19 mouse cellular contexts compared by ENCODE assay signal in genomic region chr8:72812690-72813089, GRCm38 (mm10). TPM values are rescaled to one million over a fixed set of nuclear protein-coding genes. Genes with fewer than 3 reads are reported as not detected.
A peak's percentile ranks its signal among the peaks of the same experiment; 100 is the strongest.
DNase-seq lines count a peak whose midpoint lies in the region; ATAC-seq and TF ChIP-seq lines count a peak whose summit lies in the region.
"Had no signal": no experiment of that assay in that cellular context is flagged by ENCODE, and none has a peak within 500 bp of the region (broad histone marks: within the 10 kb centered on the region; RNA-seq: fewer than 3 reads in every experiment).

No protein-coding gene starts in this region.

- H3K27ac ChIP-seq in intestine, postnatal 0 days (ENCODE audit: low read depth, low read length) = no peak overlapping the region
- H3K27ac ChIP-seq in intestine, embryonic 15.5 days = no peak overlapping the region
- H3K27ac ChIP-seq in midbrain, embryonic 14.5 days (replicated peaks; ENCODE audit: low read depth, low read length) = no peak overlapping the region
- no peak overlapping the region for H3K27ac ChIP-seq in midbrain, embryonic 11.5 days (ENCODE audit: low read depth, low read length)
- no peak overlapping the region for H3K27ac ChIP-seq in stomach, postnatal 0 days (replicated peaks)
- H3K27ac ChIP-seq: heart, embryonic 13.5 days; liver, embryonic 15.5 days; neural tube, embryonic 12.5 days had no signal

- no peak overlapping the region for H3K4me3 ChIP-seq in intestine, postnatal 0 days (ENCODE audit: low read depth, low read length)
- no peak overlapping the region for H3K4me3 ChIP-seq in intestine, embryonic 15.5 days (replicated peaks)
- H3K4me3 ChIP-seq in midbrain, embryonic 14.5 days (replicated peaks; ENCODE audit: low read depth, low read length) = no peak overlapping the region
- H3K4me3 ChIP-seq in midbrain, embryonic 11.5 days (ENCODE audit: low read depth, low read length) = no peak overlapping the region
- H3K4me3 ChIP-seq in stomach, postnatal 0 days (ENCODE audit: low read depth, low read length) = no peak overlapping the region
- H3K4me3 ChIP-seq: heart, embryonic 13.5 days; liver, embryonic 15.5 days; neural tube, embryonic 12.5 days had no signal

- ATAC-seq in intestine, postnatal 0 days = no peak
- ATAC-seq in intestine, embryonic 15.5 days = no peak
- no peak for ATAC-seq in midbrain, embryonic 14.5 days (ENCODE audit: low FRiP score, low TSS enrichment)
- ATAC-seq in midbrain, embryonic 11.5 days (ENCODE audit: low FRiP score) = no peak
- ATAC-seq in stomach, postnatal 0 days (ENCODE audit: low FRiP score, low TSS enrichment) = no peak
- ATAC-seq: hindbrain, embryonic 16.5 days; midbrain, embryonic 16.5 days had no signal

- no peak overlapping the region for H3K9ac ChIP-seq in intestine, postnatal 0 days (ENCODE audit: low read depth, low read length)
- H3K9ac ChIP-seq in intestine, embryonic 15.5 days = no peak overlapping the region
- no peak overlapping the region for H3K9ac ChIP-seq in midbrain, embryonic 14.5 days (replicated peaks; ENCODE audit: low read length)
- no peak overlapping the region for H3K9ac ChIP-seq in midbrain, embryonic 11.5 days (ENCODE audit: low read length)
- H3K9ac ChIP-seq in stomach, postnatal 0 days (ENCODE audit: low read length) = no peak overlapping the region
- H3K9ac ChIP-seq: heart, embryonic 13.5 days; liver, embryonic 15.5 days; neural tube, embryonic 12.5 days had no signal

- WGBS in intestine, postnatal 0 days = 89% methylated on average over 3 of the region's 3 CpGs
- WGBS in intestine, embryonic 15.5 days = 89% methylated on average over 3 of the region's 3 CpGs
- WGBS in midbrain, embryonic 14.5 days = 94% methylated on average over 3 of the region's 3 CpGs
- 91% methylated on average over 3 of the region's 3 CpGs for WGBS in midbrain, embryonic 11.5 days
- WGBS in stomach, postnatal 0 days = 93% methylated on average over 3 of the region's 3 CpGs

- no peaks in the 10 kb centered on the region for H3K4me1 ChIP-seq in intestine, postnatal 0 days (replicated peaks; ENCODE audit: control insufficient read depth, insufficient read depth, low read length)
- H3K4me1 ChIP-seq in intestine, embryonic 15.5 days (replicated peaks) = no peaks in the 10 kb centered on the region
- H3K4me1 ChIP-seq in midbrain, embryonic 14.5 days (ENCODE audit: control insufficient read depth, insufficient read depth, low read length) = no peaks in the 10 kb centered on the region
- no peaks in the 10 kb centered on the region for H3K4me1 ChIP-seq in midbrain, embryonic 11.5 days (ENCODE audit: control insufficient read depth, insufficient read depth, low read length)
- H3K4me1 ChIP-seq in stomach, postnatal 0 days (replicated peaks; ENCODE audit: control insufficient read depth, insufficient read depth) = no peaks in the 10 kb centered on the region
- H3K4me1 ChIP-seq: heart, embryonic 13.5 days; liver, embryonic 15.5 days; neural tube, embryonic 12.5 days had no signal

- TF ChIP-seq CTCF in intestine, postnatal 0 days (IDR thresholded peaks at IDR 0.05; ENCODE audit: low read depth) = peak; percentile 40
- TF ChIP-seq CTCF in stomach, postnatal 0 days (IDR thresholded peaks at IDR 0.05; ENCODE audit: low read depth) = peak; percentile 48

- no peaks in the 10 kb centered on the region for H3K27me3 ChIP-seq in intestine, postnatal 0 days (replicated peaks; ENCODE audit: control insufficient read depth, insufficient read depth, low read length)
- no peaks in the 10 kb centered on the region for H3K27me3 ChIP-seq in intestine, embryonic 15.5 days (replicated peaks)
- H3K27me3 ChIP-seq in midbrain, embryonic 14.5 days (ENCODE audit: control insufficient read depth, insufficient read depth, low read length) = no peaks in the 10 kb centered on the region
- no peaks in the 10 kb centered on the region for H3K27me3 ChIP-seq in midbrain, embryonic 11.5 days (ENCODE audit: control insufficient read depth, insufficient read depth, low read length)
- no peaks in the 10 kb centered on the region for H3K27me3 ChIP-seq in stomach, postnatal 0 days (ENCODE audit: control insufficient read depth, insufficient read depth, low read length)
- H3K27me3 ChIP-seq: heart, embryonic 13.5 days; liver, embryonic 15.5 days; neural tube, embryonic 12.5 days had no signal

- H3K4me2 ChIP-seq in intestine, postnatal 0 days (replicated peaks; ENCODE audit: low read depth) = no peak overlapping the region
- no peak overlapping the region for H3K4me2 ChIP-seq in intestine, embryonic 15.5 days (replicated peaks)
- no peak overlapping the region for H3K4me2 ChIP-seq in midbrain, embryonic 14.5 days (ENCODE audit: low read length)
- H3K4me2 ChIP-seq in midbrain, embryonic 11.5 days = no peak overlapping the region
- H3K4me2 ChIP-seq in stomach, postnatal 0 days (replicated peaks; ENCODE audit: low read depth) = no peak overlapping the region
- H3K4me2 ChIP-seq: heart, embryonic 13.5 days; liver, embryonic 15.5 days; neural tube, embryonic 12.5 days had no signal

- peak; percentile 4 for DNase-seq in midbrain, embryonic 14.5 days
- DNase-seq in midbrain, embryonic 11.5 days (ENCODE audit: low spot score, missing footprints) = no peak
- peak; percentile 15 for DNase-seq in kidney, postnatal 10 days
- no peak for DNase-seq in stomach, postnatal 0 days (ENCODE audit: low spot score)
- no peak for DNase-seq in adrenal gland, adult 18-20 months (ENCODE audit: low spot score in 2 of 2)
- DNase-seq: adrenal gland, postnatal 36 days; cerebellum, adult 11-12 months; cerebellum, postnatal 14 days; embryo, embryonic 11 days; heart, postnatal 4 days; lung, postnatal 14 days; thymus, postnatal 14 days had no signal

- no peak for TF ChIP-seq EP300 in stomach, postnatal 0 days (optimal IDR thresholded peaks at IDR 0.05)

- peaks cover 6% of the 10 kb centered on the region; the same call in 1 of the 2 replicates for H3K36me3 ChIP-seq in intestine, postnatal 0 days (ENCODE audit: control insufficient read depth, insufficient read depth)
- H3K36me3 ChIP-seq in intestine, embryonic 15.5 days = no peaks in the 10 kb centered on the region; the same call in 1 of the 2 replicates
- H3K36me3 ChIP-seq in midbrain, embryonic 14.5 days (ENCODE audit: control insufficient read depth, insufficient read depth, low read length) = peaks cover 12% of the 10 kb centered on the region; the same call in 1 of the 2 replicates
- no peaks in the 10 kb centered on the region; the same call in 1 of the 2 replicates for H3K36me3 ChIP-seq in midbrain, embryonic 11.5 days (ENCODE audit: control insufficient read depth, insufficient read depth, low read length)
- peaks cover 7% of the 10 kb centered on the region for H3K36me3 ChIP-seq in stomach, postnatal 0 days (ENCODE audit: control insufficient read depth, insufficient read depth, low read length)
- H3K36me3 ChIP-seq: liver, embryonic 15.5 days had no signal

- no peaks in the 10 kb centered on the region for H3K9me3 ChIP-seq in intestine, postnatal 0 days (ENCODE audit: control insufficient read depth)
- no peaks in the 10 kb centered on the region for H3K9me3 ChIP-seq in intestine, embryonic 15.5 days
- H3K9me3 ChIP-seq in midbrain, embryonic 14.5 days (ENCODE audit: control insufficient read depth, low read length) = no peaks in the 10 kb centered on the region
- H3K9me3 ChIP-seq in midbrain, embryonic 11.5 days (ENCODE audit: control insufficient read depth, low read length) = no peaks in the 10 kb centered on the region
- H3K9me3 ChIP-seq in stomach, postnatal 0 days (ENCODE audit: control insufficient read depth, low read length) = no peaks in the 10 kb centered on the region
- H3K9me3 ChIP-seq: heart, embryonic 13.5 days; liver, embryonic 15.5 days; neural tube, embryonic 12.5 days had no signal

RNA-seq across cellular contexts. Expression of gene F2rl3, which starts 51.0 kb away (rescaled TPM):
- polyA plus RNA-seq in intestine, postnatal 0 days (2015; fragmentation: Nextera tagmentation; extraction: Ambion mirVana) = 2.4 and 2.5 TPM in 2 replicates
- polyA plus RNA-seq in intestine, embryonic 15.5 days (2015; fragmentation: Nextera tagmentation; extraction: Ambion mirVana) = 3.5 TPM in 2 replicates
- polyA plus RNA-seq in midbrain, embryonic 14.5 days (2014; fragmentation: Nextera tagmentation; extraction: Ambion mirVana) = 0.63 and 0.74 TPM in 2 replicates
- 1.1 and 1.4 TPM in 2 replicates for polyA plus RNA-seq in midbrain, embryonic 11.5 days (2014; fragmentation: Nextera tagmentation; extraction: Ambion mirVana)
- 1.4 and 1.6 TPM in 2 replicates for polyA plus RNA-seq in stomach, postnatal 0 days (2015; fragmentation: Nextera tagmentation; extraction: Ambion mirVana)
- under 1 TPM; 0.67 to 0.99 TPM for total RNA-seq in adrenal gland, adult 18-20 months (2021)

Comparison
In these comparisons a context has a peak if more than half of its experiments do, and no peak if none do; other contexts are left out.
1. DNase-seq: peak in midbrain, embryonic 14.5 days (single experiment) and kidney, postnatal 10 days (single experiment); none in midbrain, embryonic 11.5 days (single experiment), stomach, postnatal 0 days (single experiment) and adrenal gland, adult 18-20 months (0 of 2).